Mouse (Mus musculus): ENCODE measurements around the gene Epo. TPM values are rescaled to one million over a fixed set of nuclear protein-coding genes. Genes with fewer than 3 reads are reported as not detected.
A peak's percentile ranks its signal among the peaks of the same experiment; 100 is the strongest.

Epo gene
- total RNA-seq, 2 experiments from 2014 or later = not detected

GRCm38 (mm10) chr5:137523396-137524250 is 9.4 kb downstream of the Epo start:
- DNase-seq (ENCODE audit: low spot score in 2 of 2) = no peak

- DNase-seq (ENCODE audit: low spot score in 2 of 2) = no peak
Measured at GRCm38 (mm10) chr5:137522711-137523110, 10.3 kb downstream of the Epo start.

- DNase-seq (ENCODE audit: low spot score in 2 of 2) = no peak
Measured at GRCm38 (mm10) chr5:137521861-137522260, 11.2 kb downstream of the Epo start.

GRCm38 (mm10) chr5:137519691-137520550 is 13.1 kb downstream of the Epo start:
- no peak for DNase-seq (ENCODE audit: low spot score in 2 of 2)

- DNase-seq (ENCODE audit: low spot score in 2 of 2) = no peak
Measured at GRCm38 (mm10) chr5:137518436-137518835, 14.6 kb downstream of the Epo start, which contains the start of gene Gigyf1. Gene Gigyf1, plus strand, starts transcription at chr5:137518548.

GRCm38 (mm10) chr5:137514811-137515210 is 18.2 kb downstream of the Epo start:
- DNase-seq (ENCODE audit: low spot score in 2 of 2) = no peak

- DNase-seq (ENCODE audit: low spot score in 2 of 2) = no peak
Measured at GRCm38 (mm10) chr5:137513951-137514721, 18.9 kb downstream of the Epo start.

- no peak for DNase-seq (ENCODE audit: low spot score in 2 of 2)
Measured at GRCm38 (mm10) chr5:137512847-137513794, 19.9 kb downstream of the Epo start.

GRCm38 (mm10) chr5:137511706-137512105 is 21.3 kb downstream of the Epo start:
- DNase-seq (ENCODE audit: low spot score in 2 of 2) = no peak

- no peak for DNase-seq (ENCODE audit: low spot score in 2 of 2)
Measured at GRCm38 (mm10) chr5:137510573-137511390, 22.3 kb downstream of the Epo start.

GRCm38 (mm10) chr5:137510014-137510501 is 23.0 kb downstream of the Epo start:
- DNase-seq (ENCODE audit: low spot score in 2 of 2) = peak; percentile 78 to 87

- DNase-seq (ENCODE audit: low spot score in 2 of 2) = no peak
Measured at GRCm38 (mm10) chr5:137504041-137504440, 29.0 kb downstream of the Epo start.

- DNase-seq (ENCODE audit: low spot score in 2 of 2) = peak in 1 of 2 experiments; percentile 81
Measured at GRCm38 (mm10) chr5:137502667-137503110, 30.4 kb downstream of the Epo start.

GRCm38 (mm10) chr5:137501709-137502666 is 31.1 kb downstream of the Epo start, which contains the start of gene Pop7:
Gene Pop7, minus strand, starts transcription at chr5:137502518.
- DNase-seq (ENCODE audit: low spot score in 2 of 2) = peak; percentile 100

GRCm38 (mm10) chr5:137500186-137500585 is 32.9 kb downstream of the Epo start:
- no peak for DNase-seq (ENCODE audit: low spot score in 2 of 2)

- no peak for DNase-seq (ENCODE audit: low spot score in 2 of 2)
Measured at GRCm38 (mm10) chr5:137493831-137494230, 39.2 kb downstream of the Epo start.

- DNase-seq (ENCODE audit: low spot score in 2 of 2) = peak; percentile 48 to 64
Measured at GRCm38 (mm10) chr5:137491559-137491958, 41.5 kb downstream of the Epo start.

- DNase-seq (ENCODE audit: low spot score in 2 of 2) = no peak
Measured at GRCm38 (mm10) chr5:137487616-137488015, 45.4 kb downstream of the Epo start.

All from layer of hippocampus, postnatal 14 days (tissue).